Mouse (Mus musculus) right cerebral cortex, postnatal 25 days (tissue): ENCODE measurements around the gene C3ar1.
A peak's percentile ranks its signal among the peaks of the same experiment; 100 is the strongest.

ENCODE experiments used
- DNase-seq: peaks from one replicate; pipeline ENCODE4 v3.0.0; 2022

The C3ar1 gene

GRCm38 (mm10) chr6:122825923-122826742 lies 29.8 kb downstream of the C3ar1 start:
- DNase-seq: peak; percentile 87

- DNase-seq: no peak
Observed at GRCm38 (mm10) chr6:122825166-122825565, 30.8 kb downstream of the C3ar1 start.

- no peak for DNase-seq
Observed at GRCm38 (mm10) chr6:122824086-122824485, 31.9 kb downstream of the C3ar1 start.

GRCm38 (mm10) chr6:122821822-122822221 lies 34.1 kb downstream of the C3ar1 start:
- DNase-seq: no peak

GRCm38 (mm10) chr6:122820799-122821650 lies 34.9 kb downstream of the C3ar1 start:
- no peak for DNase-seq

GRCm38 (mm10) chr6:122820071-122820798 lies 35.7 kb downstream of the C3ar1 start:
- peak; percentile 31 for DNase-seq

- DNase-seq: peak; percentile 73
Observed at GRCm38 (mm10) chr6:122819306-122820070, 36.5 kb downstream of the C3ar1 start, which contains the start of gene Foxj2. Foxj2 (plus strand) TSS chr6:122819914.

- DNase-seq: no peak
Observed at GRCm38 (mm10) chr6:122813640-122814039, 42.3 kb downstream of the C3ar1 start.

- no peak for DNase-seq
Observed at GRCm38 (mm10) chr6:122812716-122813115, 43.2 kb downstream of the C3ar1 start.

GRCm38 (mm10) chr6:122811771-122812600 lies 44.0 kb downstream of the C3ar1 start:
- DNase-seq: no peak

- DNase-seq: peak; percentile 93
Observed at GRCm38 (mm10) chr6:122811280-122811652, 44.7 kb downstream of the C3ar1 start.

- peak; percentile 98 for DNase-seq
Observed at GRCm38 (mm10) chr6:122810615-122811279, 45.2 kb downstream of the C3ar1 start.

- DNase-seq: no peak
Observed at GRCm38 (mm10) chr6:122810022-122810614, 45.8 kb downstream of the C3ar1 start.

- peak; percentile 68 for DNase-seq
Observed at GRCm38 (mm10) chr6:122804418-122804817, 51.5 kb downstream of the C3ar1 start.

GRCm38 (mm10) chr6:122801801-122802514 lies 54.0 kb downstream of the C3ar1 start:
- DNase-seq: no peak

GRCm38 (mm10) chr6:122801301-122801800 lies 54.6 kb downstream of the C3ar1 start, which contains the start of gene Slc2a3:
Slc2a3 (minus strand) TSS chr6:122801640.
- DNase-seq: peak; percentile 79

- DNase-seq: peak; percentile 50
Observed at GRCm38 (mm10) chr6:122800640-122801300, 55.2 kb downstream of the C3ar1 start.
